25 mouse cellular contexts compared by ENCODE assay signal in the genomic region with DNA sequence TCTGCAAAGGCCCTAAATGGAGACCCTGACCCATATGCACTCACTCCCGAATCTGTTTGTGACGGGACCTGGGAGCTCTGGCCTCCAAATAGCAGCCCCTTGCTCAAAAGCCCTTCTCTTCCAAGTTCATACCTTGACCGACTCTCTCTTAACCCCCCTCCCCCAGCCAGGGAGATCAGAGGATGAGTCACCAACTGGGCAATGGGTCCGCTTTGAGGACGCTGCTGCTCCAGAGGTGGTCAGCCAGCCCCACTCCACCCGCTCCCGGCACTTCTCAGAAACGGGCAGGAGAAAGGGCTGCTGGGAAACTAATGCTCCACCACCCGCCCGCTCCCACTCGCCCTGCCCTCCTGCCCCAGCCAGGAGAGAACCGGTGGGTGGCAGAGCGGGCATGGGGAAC. TPM values are rescaled to one million over a fixed set of nuclear protein-coding genes. Genes with fewer than 3 reads are reported as not detected.
A peak's percentile ranks its signal among the peaks of the same experiment; 100 is the strongest.
DNase-seq lines count a peak whose midpoint lies in the region; ATAC-seq and TF ChIP-seq lines count a peak whose summit lies in the region.
"Had no signal": no experiment of that assay in that cellular context is flagged by ENCODE, and none has a peak within 500 bp of the region (broad histone marks: within the 10 kb centered on the region; RNA-seq: fewer than 3 reads in every experiment).

No protein-coding gene starts in this region.

- no peak overlapping the region for H3K9ac ChIP-seq in CH12.LX (ENCODE audit: insufficient read depth, low read depth)
- peak overlapping the region; percentile 75 for H3K9ac ChIP-seq in intestine, embryonic 14.5 days (ENCODE audit: low read length)
- H3K9ac ChIP-seq in lung, postnatal 0 days (replicated peaks; ENCODE audit: low read depth), result no peak overlapping the region
- H3K9ac ChIP-seq: embryonic facial prominence, embryonic 15.5 days; hindbrain, embryonic 13.5 days; liver, embryonic 12.5 days; neural tube, embryonic 13.5 days had no signal

- TF ChIP-seq RAD21 in CH12.LX (IDR thresholded peaks at IDR 0.05; ENCODE audit: low read depth, low read length), result no peak

- peaks cover 10% of the 10 kb centered on the region for H3K4me1 ChIP-seq in lung, adult 2 months (ENCODE audit: control insufficient read depth, insufficient read depth, low read length)
- no peaks in the 10 kb centered on the region for H3K4me1 ChIP-seq in CH12.LX (ENCODE audit: control insufficient read depth in 1 of 2, insufficient read depth in 2 of 2)
- peaks cover 27% of the 10 kb centered on the region for H3K4me1 ChIP-seq in intestine, embryonic 14.5 days (replicated peaks; ENCODE audit: control insufficient read depth, insufficient read depth, low read length)
- peaks cover 5% of the 10 kb centered on the region for H3K4me1 ChIP-seq in lung, postnatal 0 days (ENCODE audit: insufficient read depth, low read depth, low read length)

- H3K4me2 ChIP-seq in CH12.LX (ENCODE audit: insufficient read depth, low read depth, poor library complexity, severe bottlenecking), result 0 out of 2 replicates have a peak overlapping the region, but pooled peaks have one; percentile 0
- peak overlapping the region; percentile 54 for H3K4me2 ChIP-seq in intestine, embryonic 14.5 days (ENCODE audit: low read length)
- peak overlapping the region; percentile 62 for H3K4me2 ChIP-seq in lung, postnatal 0 days (replicated peaks; ENCODE audit: low read depth, low read length)
- H3K4me2 ChIP-seq: embryonic facial prominence, embryonic 15.5 days; hindbrain, embryonic 13.5 days; liver, embryonic 12.5 days; neural tube, embryonic 13.5 days had no signal

- TF ChIP-seq CTCF in lung, adult 2 months (IDR thresholded peaks at IDR 0.05; ENCODE audit: insufficient read depth, low read length), result no peak
- no peak for TF ChIP-seq CTCF in CH12.LX (conservative IDR thresholded peaks at IDR 0.05 in 1 of 2, IDR thresholded peaks at IDR 0.05 in 1 of 2; ENCODE audit: low read depth in 2 of 2, low read length in 2 of 2)
- no peak for TF ChIP-seq CTCF in lung, postnatal 0 days (IDR thresholded peaks at IDR 0.05)

- H3K36me3 ChIP-seq in CH12.LX (replicated peaks in 1 of 2; ENCODE audit: control insufficient read depth in 1 of 2, insufficient read depth in 1 of 2, low read length in 1 of 2), result no peaks in the 10 kb centered on the region
- H3K36me3 ChIP-seq in intestine, embryonic 14.5 days (ENCODE audit: control insufficient read depth, insufficient read depth, low read length), result no peaks in the 10 kb centered on the region
- H3K36me3 ChIP-seq in lung, postnatal 0 days (ENCODE audit: insufficient read depth, low read length), result no peaks in the 10 kb centered on the region
- H3K36me3 ChIP-seq: embryonic facial prominence, embryonic 15.5 days; hindbrain, embryonic 13.5 days; liver, embryonic 12.5 days; neural tube, embryonic 13.5 days had no signal

- WGBS in lung, adult 2 months, result 17% methylated on average over 13 of the region's 13 CpGs
- WGBS in intestine, embryonic 14.5 days, result 21% methylated on average over 13 of the region's 13 CpGs
- 23% methylated on average over 13 of the region's 13 CpGs for WGBS in lung, postnatal 0 days

- no peaks in the 10 kb centered on the region for H3K79me2 ChIP-seq in CH12.LX (replicated peaks; ENCODE audit: control insufficient read depth, extremely low read depth, insufficient read depth, poor library complexity, severe bottlenecking)

- H3K27me3 ChIP-seq in CH12.LX (replicated peaks), result peaks cover 95% of the 10 kb centered on the region
- H3K27me3 ChIP-seq in intestine, embryonic 14.5 days (replicated peaks; ENCODE audit: control insufficient read depth, insufficient read depth, low read length), result peaks cover 71% of the 10 kb centered on the region
- peaks cover 18% of the 10 kb centered on the region for H3K27me3 ChIP-seq in lung, postnatal 0 days (replicated peaks; ENCODE audit: insufficient read depth, low read length)

- TF ChIP-seq POLR2A in lung, adult 2 months (IDR thresholded peaks at IDR 0.05; ENCODE audit: borderline replicate concordance, extremely low read depth, low read depth, low read length), result no peak
- TF ChIP-seq POLR2A in CH12.LX (IDR thresholded peaks at IDR 0.05; ENCODE audit: low read depth, low read length), result no peak

- in situ Hi-C loops in CH12.LX (cut with MboI; ENCODE audit: low pct_ligation_motif_present, low pct_unique_long_range_greater_than_20kb, low sequenced_read_pairs), result no loop called here

- no peak for TF ChIP-seq EP300 in CH12.LX (IDR thresholded peaks at IDR 0.05; ENCODE audit: low read length)
- TF ChIP-seq EP300 in lung, postnatal 0 days (IDR thresholded peaks at IDR 0.05), result no peak

- ATAC-seq in intestine, embryonic 14.5 days (replicated peaks; ENCODE audit: low FRiP score, low TSS enrichment, low read depth), result no peak
- peak; percentile 40 for ATAC-seq in lung, postnatal 0 days
- ATAC-seq: forebrain, embryonic 16.5 days; liver, embryonic 12.5 days had no signal

- DNase-seq in lung, adult 2 months, result peak; percentile 19
- no peak for DNase-seq in lung, postnatal 14 days
- DNase-seq in CH12.LX (ENCODE audit: extremely low read depth), result no peak
- peak; percentile 67 for DNase-seq in intestine, embryonic 14.5 days (ENCODE audit: low spot score)
- DNase-seq in lung, postnatal 0 days (ENCODE audit: low spot score), result peak; percentile 48
- no peak for DNase-seq in urinary bladder, postnatal 14 days (ENCODE audit: low spot score)
- no peak for DNase-seq in spleen, postnatal 14 days (ENCODE audit: low spot score in 2 of 2)
- no peak for DNase-seq in thymus, postnatal 36 days
- DNase-seq: adrenal gland, postnatal 10 days; cerebellum, adult 11 months; gastrocnemius, postnatal 36 days; heart, postnatal 10 days; kidney, adult 18-20 months; right cerebral cortex, postnatal 14 days; thymus, postnatal 14 days had no signal

- H3K27ac ChIP-seq in CH12.LX (ENCODE audit: insufficient read depth, low read depth), result no peak overlapping the region
- H3K27ac ChIP-seq in intestine, embryonic 14.5 days (ENCODE audit: low read depth), result peak overlapping the region; percentile 87
- 0 out of 2 replicates have a peak overlapping the region, but pooled peaks have one; percentile 20 for H3K27ac ChIP-seq in lung, postnatal 0 days (ENCODE audit: low read length)
- H3K27ac ChIP-seq: embryonic facial prominence, embryonic 15.5 days; hindbrain, embryonic 13.5 days; kidney, postnatal 0 days; liver, embryonic 12.5 days; neural tube, embryonic 13.5 days had no signal

- H3K4me3 ChIP-seq in lung, adult 2 months (replicated peaks; ENCODE audit: extremely low read depth, low read depth, low read length), result peak overlapping the region; percentile 44
- H3K4me3 ChIP-seq in CH12.LX (replicated peaks in 1 of 3; ENCODE audit: low read depth in 2 of 3, low read length in 2 of 3, poor library complexity in 1 of 3), result no peak overlapping the region
- peak overlapping the region; percentile 32 for H3K4me3 ChIP-seq in intestine, embryonic 14.5 days (ENCODE audit: low read depth, low read length)
- peak overlapping the region; percentile 5; the same call in 1 of the 2 replicates for H3K4me3 ChIP-seq in lung, postnatal 0 days (ENCODE audit: low read depth, low read length)
- H3K4me3 ChIP-seq: embryonic facial prominence, embryonic 15.5 days; hindbrain, embryonic 13.5 days; liver, embryonic 12.5 days; neural tube, embryonic 13.5 days had no signal

- peaks cover 5% of the 10 kb centered on the region for H3K9me3 ChIP-seq in CH12.LX (replicated peaks; ENCODE audit: low read length)
- H3K9me3 ChIP-seq in intestine, embryonic 14.5 days (ENCODE audit: control insufficient read depth, low read length), result no peaks in the 10 kb centered on the region
- H3K9me3 ChIP-seq in lung, postnatal 0 days (ENCODE audit: low read length), result no peaks in the 10 kb centered on the region
- H3K9me3 ChIP-seq: embryonic facial prominence, embryonic 15.5 days; hindbrain, embryonic 13.5 days; liver, embryonic 12.5 days had no signal

- dilution Hi-C loops in CH12.LX (cut with MboI; ENCODE audit: extremely low pct_ligation_motif_present, extremely low pct_unique_long_range_greater_than_20kb, low sequenced_read_pairs), result no loop called here

TF ChIP-seq in CH12.LX, 34 proteins besides CTCF, POLR2A, EP300 and RAD21 (continues in another document):
- TF ChIP-seq MEF2A (IDR thresholded peaks at IDR 0.05; ENCODE audit: borderline replicate concordance, low read depth, low read length) (no peak), KAT2A (IDR thresholded peaks at IDR 0.05; ENCODE audit: insufficient replicate concordance, low read length) (no peak), ETS1 (conservative IDR thresholded peaks at IDR 0.05; ENCODE audit: low read depth, low read length) (no peak), E2F4 (IDR thresholded peaks at IDR 0.05; ENCODE audit: insufficient replicate concordance, low read depth, low read length) (no peak), NRF1 (IDR thresholded peaks at IDR 0.05; ENCODE audit: low read depth, low read length) (no peak)

RNA-seq across cellular contexts. Expression of a gene that starts 8.2 kb away (rescaled TPM):
- 194 and 406 TPM in 2 replicates for polyA plus RNA-seq in lung, adult 2 months (2012; rRNA removed)
- total RNA-seq in CH12.LX (2012; rRNA removed), result not detected in 2 replicates
- total RNA-seq in CH12.LX (2014; rRNA removed), result not detected in 2 replicates
- polyA plus RNA-seq in CH12.LX (2012; ENCODE audit: insufficient read length, low read depth), result not detected in 2 replicates
- polyA plus RNA-seq in intestine, embryonic 14.5 days (2014; fragmentation: Nextera tagmentation; extraction: Ambion mirVana), result 129 and 149 TPM in 2 replicates
- polyA plus RNA-seq in lung, postnatal 0 days (2015; fragmentation: Nextera tagmentation; extraction: Ambion mirVana), result 156 and 194 TPM in 2 replicates
- total RNA-seq: gastrocnemius, postnatal 36 days had no signal

RNA-seq across cellular contexts. Expression of a gene that starts 32.3 kb away (rescaled TPM):
- 44.7 and 51.6 TPM in 2 replicates for polyA plus RNA-seq in lung, adult 2 months (2012; rRNA removed)
- total RNA-seq in CH12.LX (2012; rRNA removed) (34.7 and 36.4 TPM in 2 replicates), CH12.LX (2014; rRNA removed) (30.1 and 30.7 TPM in 2 replicates)
- 23.1 and 27.1 TPM in 2 replicates for polyA plus RNA-seq in CH12.LX (2012; ENCODE audit: insufficient read length, low read depth)
- 59.2 and 62.9 TPM in 2 replicates for polyA plus RNA-seq in intestine, embryonic 14.5 days (2014; fragmentation: Nextera tagmentation; extraction: Ambion mirVana)
- polyA plus RNA-seq in lung, postnatal 0 days (2015; fragmentation: Nextera tagmentation; extraction: Ambion mirVana), result 36.1 and 37.7 TPM in 2 replicates

RNA-seq across cellular contexts. Expression of a gene that starts 40.0 kb away (rescaled TPM):
- 1.4 and 1.6 TPM in 2 replicates for polyA plus RNA-seq in lung, adult 2 months (2012; rRNA removed)
- total RNA-seq in CH12.LX (2012; rRNA removed) (not detected in 2 replicates), CH12.LX (2014; rRNA removed) (not detected in 2 replicates)
- not detected in 2 replicates for polyA plus RNA-seq in CH12.LX (2012; ENCODE audit: insufficient read length, low read depth)
- polyA plus RNA-seq in intestine, embryonic 14.5 days (2014; fragmentation: Nextera tagmentation; extraction: Ambion mirVana), result 0.43 and 0.48 TPM in 2 replicates
- 0.47 and 0.58 TPM in 2 replicates for polyA plus RNA-seq in lung, postnatal 0 days (2015; fragmentation: Nextera tagmentation; extraction: Ambion mirVana)

RNA-seq across cellular contexts. Expression of a gene that starts 51.8 kb away (rescaled TPM):
- polyA plus RNA-seq in lung, adult 2 months (2012; rRNA removed), result 2.5 and 3.0 TPM in 2 replicates
- total RNA-seq in CH12.LX (2012; rRNA removed) (0.04 TPM in 1 of 2 replicates, not detected in the other), CH12.LX (2014; rRNA removed) (not detected in 2 replicates)
- not detected in 2 replicates for polyA plus RNA-seq in CH12.LX (2012; ENCODE audit: insufficient read length, low read depth)
- polyA plus RNA-seq in intestine, embryonic 14.5 days (2014; fragmentation: Nextera tagmentation; extraction: Ambion mirVana), result 6.5 and 7.7 TPM in 2 replicates
- 0.88 and 1.3 TPM in 2 replicates for polyA plus RNA-seq in lung, postnatal 0 days (2015; fragmentation: Nextera tagmentation; extraction: Ambion mirVana)
- total RNA-seq: gastrocnemius, postnatal 36 days; layer of hippocampus, adult 18-20 months; layer of hippocampus, postnatal 25 days had no signal
- polyA plus RNA-seq: spleen, adult 2 months; testis, adult 2 months had no signal

Comparison
In these comparisons a context has a peak if more than half of its experiments do, and no peak if none do; other contexts are left out.
1. DNase-seq: peak in lung, adult 2 months (single experiment), intestine, embryonic 14.5 days (single experiment) and lung, postnatal 0 days (single experiment); none in lung, postnatal 14 days (single experiment), CH12.LX (single experiment), urinary bladder, postnatal 14 days (single experiment), spleen, postnatal 14 days (0 of 2) and thymus, postnatal 36 days (0 of 2).
2. H3K4me3 ChIP-seq: peak in lung, adult 2 months (single experiment), intestine, embryonic 14.5 days (single experiment) and lung, postnatal 0 days (single experiment); none in CH12.LX (0 of 3).
3. H3K4me2 ChIP-seq: peak in every context shown above with its lines; median percentile 62 in lung, postnatal 0 days; 54 in intestine, embryonic 14.5 days; 0 in CH12.LX.
4. RNA of a gene that starts 8.2 kb away (polyA plus RNA-seq): 194 to 406 TPM in lung, adult 2 months, 156 to 194 TPM in lung, postnatal 0 days and 129 to 149 TPM in intestine, embryonic 14.5 days; not detected in CH12.LX; every median in the first group is over 100 times any median in the second.